Mouse (Mus musculus): ENCODE measurements at regions not wholly inside any gene's neighbourhood (a gene's known extent, or its start where the extent isn't known, plus 50 kb on each side); places are given as distances from the start of the nearest gene placed in this dataset.

DNA sequence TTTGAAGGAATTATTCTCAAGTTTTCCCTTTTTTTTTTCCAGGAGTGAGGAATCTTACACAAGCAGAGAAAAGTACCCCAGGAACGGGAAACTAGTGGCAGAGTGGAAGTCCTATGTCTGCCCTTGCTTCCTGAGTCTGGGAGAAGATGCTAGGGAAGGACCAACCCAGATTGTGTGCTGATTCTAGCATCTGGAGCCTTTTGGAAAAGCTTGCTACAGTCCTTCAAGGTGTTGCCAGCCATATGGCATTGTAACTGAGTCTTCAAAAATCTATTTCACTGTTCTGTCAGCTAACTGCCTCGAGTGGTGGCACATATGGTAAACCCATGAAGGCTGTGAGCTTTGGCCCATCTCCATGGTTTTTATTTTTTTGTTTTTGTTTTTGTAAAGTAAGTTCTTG is 432.3 kb downstream of the Adamts20 start:
- H3K4me1 ChIP-seq: no peaks in the 10 kb centered on the region
- H3K4me3 ChIP-seq: no peak overlapping the region
- no peaks in the 10 kb centered on the region for H3K27me3 ChIP-seq (ENCODE audit: low read depth, poor library complexity, severe bottlenecking)
- no peaks in the 10 kb centered on the region for H3K9me3 ChIP-seq (replicated peaks)
- 76% methylated on average over 2 of the region's 2 CpGs for WGBS
- H3K36me3 ChIP-seq: no peaks in the 10 kb centered on the region
- no peak for DNase-seq (ENCODE audit: low spot score)
- no peak overlapping the region for H3K27ac ChIP-seq

DNA sequence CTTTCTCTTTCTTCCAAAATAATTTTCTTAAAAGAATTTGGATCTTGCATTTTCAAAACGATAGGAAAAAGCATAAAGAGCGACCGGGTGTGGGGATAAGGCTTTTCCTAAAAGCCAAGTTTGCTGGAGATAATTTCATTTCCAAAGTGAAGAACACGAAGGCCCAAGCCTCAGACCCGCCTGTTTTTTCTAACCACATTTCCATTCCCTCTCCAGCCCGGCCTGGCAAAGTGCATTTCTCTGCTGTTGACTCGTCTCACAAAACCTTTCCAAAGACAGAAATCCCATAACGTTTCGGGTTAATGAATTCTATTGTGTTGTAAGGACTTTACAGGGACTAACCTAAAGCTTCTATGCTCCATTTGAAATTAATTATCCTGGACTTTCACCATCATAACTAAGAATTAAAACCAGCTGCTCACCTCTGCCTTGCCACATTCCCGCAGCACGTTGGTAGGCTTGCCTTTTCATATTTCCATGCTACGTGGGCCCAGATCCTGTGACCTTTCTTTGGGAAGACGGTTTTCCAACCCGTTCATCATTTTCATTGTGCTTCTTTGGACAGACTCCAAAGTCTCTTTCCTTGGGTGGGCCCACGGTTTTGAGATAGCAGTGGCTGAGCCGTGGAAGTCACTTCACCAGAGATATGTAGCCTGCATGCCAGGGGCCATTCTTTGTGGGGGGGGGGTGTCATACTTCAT is 430.5 kb upstream of the Prickle1 start:
- peaks cover 29% of the 10 kb centered on the region for H3K4me1 ChIP-seq
- H3K9me3 ChIP-seq (replicated peaks): no peaks in the 10 kb centered on the region
- no peak overlapping the region for H3K4me3 ChIP-seq
- peak; percentile 41 for DNase-seq (ENCODE audit: low spot score)
- H3K27ac ChIP-seq: peak overlapping the region; percentile 82
- WGBS: 48% methylated on average over 16 of the region's 16 CpGs
- H3K36me3 ChIP-seq: no peaks in the 10 kb centered on the region
- H3K27me3 ChIP-seq (ENCODE audit: low read depth, poor library complexity, severe bottlenecking): no peaks in the 10 kb centered on the region

DNA sequence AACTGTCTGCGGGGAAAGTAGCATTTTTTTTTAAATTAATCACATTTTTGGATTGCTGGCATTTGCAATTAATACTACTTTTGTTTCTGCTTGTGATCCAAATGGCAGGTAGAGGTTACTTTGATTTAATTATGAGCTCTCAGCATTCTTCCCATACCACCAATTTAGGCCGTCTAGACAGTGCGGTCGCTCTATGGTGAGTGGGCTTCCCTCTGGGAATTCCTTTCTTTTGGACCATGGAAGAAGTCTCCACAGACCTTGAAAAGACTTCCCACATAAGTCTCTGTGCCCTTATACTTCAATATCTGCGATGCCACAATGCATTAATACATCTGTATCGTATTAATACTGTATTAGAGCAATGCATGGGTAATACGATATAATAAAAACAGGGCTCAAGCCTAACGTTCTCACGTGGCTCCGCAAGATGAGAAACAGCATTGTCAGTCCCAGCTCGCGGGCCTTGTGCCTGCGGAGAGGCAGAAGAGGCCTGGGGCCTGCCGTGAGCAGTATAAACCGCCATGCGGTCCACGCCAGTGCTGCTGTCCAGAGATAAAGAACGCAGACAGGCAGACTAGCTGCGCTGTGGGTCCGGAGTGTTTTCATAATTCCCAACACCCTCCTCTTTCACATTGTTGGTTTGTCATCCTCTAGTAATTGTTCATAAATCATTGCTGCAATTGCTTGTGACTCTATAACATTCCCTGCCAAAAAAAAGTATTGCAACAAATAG is 429.7 kb upstream of the Prickle1 start:
- DNase-seq (ENCODE audit: low spot score): peak; percentile 45
- Histone ChIP-seq H3K9me3 (replicated peaks) (no peaks in the 10 kb centered on the region), H3K27ac (peak overlapping the region; percentile 82), H3K36me3 (no peaks in the 10 kb centered on the region), H3K4me3 (no peak overlapping the region), H3K27me3 (ENCODE audit: low read depth, poor library complexity, severe bottlenecking) (no peaks in the 10 kb centered on the region), H3K4me1 (peaks cover 29% of the 10 kb centered on the region)
- 80% methylated on average over 20 of the region's 20 CpGs for WGBS

DNA sequence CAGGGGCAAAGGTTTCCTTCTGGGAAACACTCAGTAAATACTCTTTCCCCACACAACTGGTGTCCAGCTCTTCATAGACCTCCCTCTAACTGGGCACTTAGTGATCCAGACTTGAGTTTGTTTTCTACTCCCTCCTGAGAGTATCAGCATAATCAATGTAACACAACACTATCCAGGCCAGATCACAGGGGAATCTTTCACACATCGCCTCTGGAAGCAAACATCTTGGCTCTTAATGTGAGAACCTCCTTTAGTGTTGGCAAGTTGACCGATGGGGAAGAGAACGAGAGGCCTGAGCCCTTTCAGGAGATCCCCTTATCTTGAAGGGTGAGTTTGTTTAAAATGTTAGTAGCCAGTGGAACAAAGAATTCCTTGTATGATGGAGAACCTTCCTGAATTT is 429.1 kb upstream of the Prickle1 start:
- Histone ChIP-seq H3K4me3 (no peak overlapping the region), H3K4me1 (peaks cover 29% of the 10 kb centered on the region), H3K27ac (peak overlapping the region; percentile 82; the same call in 1 of the 2 replicates), H3K36me3 (no peaks in the 10 kb centered on the region), H3K9me3 (replicated peaks) (no peaks in the 10 kb centered on the region), H3K27me3 (ENCODE audit: low read depth, poor library complexity, severe bottlenecking) (no peaks in the 10 kb centered on the region)
- peak; percentile 27 for DNase-seq (ENCODE audit: low spot score)
- WGBS: 77% methylated on average over 3 of the region's 3 CpGs

DNA sequence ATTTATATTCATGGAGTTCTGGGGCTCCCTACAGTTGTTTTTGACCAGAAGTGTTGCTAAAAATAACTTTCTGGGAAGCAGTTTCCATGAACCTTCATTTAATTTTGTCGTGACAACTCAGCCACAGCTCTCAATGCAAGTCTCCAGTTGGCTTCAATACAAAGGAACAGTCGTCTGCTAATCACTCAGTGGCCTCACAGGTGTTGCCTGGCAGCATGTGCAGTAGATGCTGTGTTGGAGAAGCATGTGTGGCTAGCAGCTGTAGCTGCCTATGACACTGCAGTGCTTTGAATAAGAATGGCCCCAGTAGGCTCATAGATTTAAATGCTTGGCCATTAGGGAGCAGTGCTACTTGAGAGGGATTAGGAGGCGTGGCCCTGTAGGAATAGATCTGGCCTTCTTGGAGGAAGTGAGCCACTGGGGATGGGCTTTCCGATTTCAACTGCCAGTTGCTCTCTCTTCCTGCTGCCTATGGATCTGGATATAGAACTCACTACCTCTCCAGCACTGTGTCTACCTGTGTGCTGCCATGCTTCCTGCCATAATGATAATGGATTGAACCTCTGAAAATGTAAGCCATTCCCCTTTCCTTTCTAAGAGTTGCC is 428.5 kb upstream of the Prickle1 start:
- DNase-seq (ENCODE audit: low spot score): peak; percentile 27
- H3K9me3 ChIP-seq (replicated peaks): no peaks in the 10 kb centered on the region
- 82% methylated on average over 4 of the region's 4 CpGs for WGBS
- no peaks in the 10 kb centered on the region for H3K36me3 ChIP-seq
- no peaks in the 10 kb centered on the region for H3K27me3 ChIP-seq (ENCODE audit: low read depth, poor library complexity, severe bottlenecking)
- H3K4me3 ChIP-seq: no peak overlapping the region
- no peak overlapping the region for H3K27ac ChIP-seq
- peaks cover 29% of the 10 kb centered on the region for H3K4me1 ChIP-seq

DNA sequence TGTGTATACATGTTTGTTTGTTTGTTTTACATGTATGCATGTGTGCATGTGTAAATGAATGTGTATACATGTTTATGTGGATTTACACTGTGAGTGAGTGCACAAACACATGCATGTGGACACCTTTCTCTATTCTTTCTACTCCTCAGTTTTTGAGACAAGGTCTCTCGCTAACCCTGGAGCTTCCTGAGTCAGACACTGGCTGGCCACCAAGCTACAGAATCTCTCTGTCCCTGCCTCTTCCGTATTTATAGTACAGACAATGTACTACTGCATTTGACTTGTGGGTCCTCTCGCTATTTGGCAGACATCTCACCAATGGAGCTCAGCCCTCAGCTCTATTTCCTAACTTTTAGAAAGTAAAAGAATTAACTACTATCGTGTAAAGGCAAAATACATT is 427.8 kb upstream of the Prickle1 start:
- DNase-seq (ENCODE audit: low spot score): peak; percentile 7
- H3K27me3 ChIP-seq (ENCODE audit: low read depth, poor library complexity, severe bottlenecking): no peaks in the 10 kb centered on the region
- WGBS: 93% methylated on average over 4 of the region's 4 CpGs
- peaks cover 29% of the 10 kb centered on the region for H3K4me1 ChIP-seq
- H3K27ac ChIP-seq: no peak overlapping the region
- H3K36me3 ChIP-seq: no peaks in the 10 kb centered on the region
- no peaks in the 10 kb centered on the region for H3K9me3 ChIP-seq (replicated peaks)
- no peak overlapping the region for H3K4me3 ChIP-seq

DNA sequence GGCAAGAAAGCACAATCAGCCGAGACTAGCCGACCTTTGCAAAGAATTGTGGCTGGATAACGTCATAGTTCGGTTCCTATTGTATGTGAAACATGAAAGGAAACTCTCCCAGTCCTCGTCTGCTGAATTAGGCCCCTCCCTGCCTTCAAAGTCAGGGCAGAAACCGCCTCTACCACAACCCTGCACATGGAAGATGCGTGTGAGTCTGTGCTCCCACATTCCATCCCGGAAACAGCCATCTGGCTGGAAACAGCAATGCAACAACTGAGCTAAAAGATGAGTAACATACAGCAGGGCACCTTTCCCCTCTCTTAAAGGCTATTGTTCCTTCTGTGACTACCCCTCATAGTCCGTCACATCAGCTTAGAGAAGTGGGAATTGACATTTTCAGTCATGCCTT is 422.1 kb upstream of the Prickle1 start:
- WGBS: 86% methylated on average over 9 of the region's 9 CpGs
- no peaks in the 10 kb centered on the region for H3K4me1 ChIP-seq
- no peak overlapping the region for H3K4me3 ChIP-seq
- H3K27me3 ChIP-seq (ENCODE audit: low read depth, poor library complexity, severe bottlenecking): no peaks in the 10 kb centered on the region
- no peak overlapping the region for H3K27ac ChIP-seq
- H3K9me3 ChIP-seq (replicated peaks): no peaks in the 10 kb centered on the region
- no peaks in the 10 kb centered on the region for H3K36me3 ChIP-seq
- peak; percentile 4 for DNase-seq (ENCODE audit: low spot score)

DNA sequence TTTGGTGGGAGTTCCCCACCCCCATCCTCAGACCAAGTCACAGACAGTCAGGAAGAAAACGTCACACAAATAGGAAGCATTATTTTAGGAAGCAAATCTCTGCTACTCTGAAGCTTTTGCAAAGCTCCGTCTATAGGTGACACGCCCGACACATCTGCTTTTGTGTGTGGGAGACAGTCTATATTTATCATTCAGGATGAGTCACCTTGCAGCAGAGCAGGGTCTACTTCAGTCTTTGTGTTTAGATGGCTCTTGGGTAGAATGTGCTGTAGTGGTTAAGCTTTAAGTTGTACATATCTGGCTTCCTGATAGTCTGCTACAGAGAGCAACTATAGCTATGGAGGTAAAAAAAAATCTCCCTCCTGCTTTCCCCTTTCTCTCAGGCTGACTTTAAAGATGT is 415.8 kb upstream of the Prickle1 start:
- no peaks in the 10 kb centered on the region for H3K9me3 ChIP-seq (replicated peaks)
- 74% methylated on average over 4 of the region's 4 CpGs for WGBS
- peak overlapping the region; percentile 58 for H3K27ac ChIP-seq
- no peak overlapping the region for H3K4me3 ChIP-seq
- peaks cover 36% of the 10 kb centered on the region for H3K4me1 ChIP-seq
- H3K36me3 ChIP-seq: no peaks in the 10 kb centered on the region
- DNase-seq (ENCODE audit: low spot score): no peak
- 0 out of 2 replicates have a peak, but pooled peaks cover 3% of the 10 kb centered on the region for H3K27me3 ChIP-seq (ENCODE audit: low read depth, poor library complexity, severe bottlenecking)

DNA sequence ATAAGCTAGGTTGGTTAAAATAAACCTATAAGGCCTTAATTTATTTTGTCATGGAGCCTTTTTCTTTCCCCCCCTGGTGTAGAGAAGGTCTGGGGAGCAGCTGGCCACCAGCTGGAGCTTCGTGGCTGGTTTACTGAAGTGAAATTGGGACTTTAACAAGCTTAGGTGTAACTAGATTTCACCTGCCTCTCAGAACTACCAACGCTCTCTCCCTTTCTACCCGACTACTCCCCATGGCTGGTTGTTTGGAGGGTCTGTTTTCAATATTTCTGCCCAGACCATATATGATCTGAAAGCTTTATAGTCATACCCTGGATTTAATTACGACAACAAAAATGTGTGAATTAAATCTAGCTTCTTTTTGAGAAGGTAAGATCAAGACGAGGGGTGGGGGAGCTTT is 410.4 kb upstream of the Prickle1 start:
- 16% methylated on average over 5 of the region's 5 CpGs for WGBS
- DNase-seq (ENCODE audit: low spot score): peak; percentile 72

DNA sequence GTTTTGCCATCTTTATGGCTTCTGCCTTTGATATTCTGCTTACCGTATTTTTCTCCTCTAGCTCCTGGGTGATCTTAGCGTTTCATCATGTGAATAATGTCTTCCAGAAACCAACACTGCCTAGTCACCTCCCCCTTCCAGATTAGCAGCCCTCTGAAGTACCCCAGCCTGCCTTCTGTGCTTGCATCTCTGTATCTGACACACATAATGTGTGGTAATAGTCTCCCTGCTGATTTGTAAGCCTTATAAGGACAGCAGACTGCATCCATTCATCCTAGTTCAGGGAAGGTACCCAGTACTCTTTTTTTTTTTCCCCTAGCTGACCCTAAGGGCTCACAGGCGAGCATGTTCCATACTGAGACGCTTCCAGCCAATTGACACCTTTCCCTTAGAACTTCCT is 409.2 kb upstream of the Prickle1 start:
- H3K27ac ChIP-seq: peak overlapping the region; percentile 64
- DNase-seq (ENCODE audit: low spot score): no peak
- H3K4me1 ChIP-seq: peaks cover 73% of the 10 kb centered on the region
- no peaks in the 10 kb centered on the region for H3K9me3 ChIP-seq (replicated peaks)
- H3K27me3 ChIP-seq (ENCODE audit: low read depth, poor library complexity, severe bottlenecking): no peaks in the 10 kb centered on the region
- H3K36me3 ChIP-seq: no peaks in the 10 kb centered on the region
- 6% methylated on average over 4 of the region's 4 CpGs for WGBS
- H3K4me3 ChIP-seq: no peak overlapping the region

More for the DNA sequence above, 410.4 kb upstream of the Prickle1 start:
- Histone ChIP-seq H3K9me3 (replicated peaks) (no peaks in the 10 kb centered on the region), H3K4me3 (no peak overlapping the region), H3K27ac (peak overlapping the region; percentile 71), H3K36me3 (no peaks in the 10 kb centered on the region), H3K27me3 (ENCODE audit: low read depth, poor library complexity, severe bottlenecking) (no peaks in the 10 kb centered on the region), H3K4me1 (peaks cover 73% of the 10 kb centered on the region)

DNA sequence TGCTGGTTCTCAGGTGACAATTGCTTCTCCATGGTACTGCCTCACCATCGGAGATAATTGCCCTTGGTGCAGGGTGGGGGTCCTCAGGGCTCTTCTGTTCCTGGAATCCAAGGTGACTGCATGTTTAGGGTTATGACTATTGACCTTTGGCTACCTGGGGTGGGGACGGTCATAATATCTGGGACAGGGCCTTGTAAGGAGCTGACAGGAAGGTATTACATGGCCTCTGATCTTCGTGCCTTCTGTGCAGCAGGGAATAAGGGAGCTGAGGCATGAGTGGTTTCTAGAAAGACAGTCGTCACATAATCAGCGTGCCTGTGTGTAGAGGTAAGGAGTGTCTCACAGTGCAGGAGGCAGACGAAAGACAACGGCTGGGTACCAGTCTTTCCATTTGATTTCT is 407.5 kb upstream of the Prickle1 start:
- Histone ChIP-seq H3K4me3 (no peak overlapping the region), H3K27me3 (ENCODE audit: low read depth, poor library complexity, severe bottlenecking) (no peaks in the 10 kb centered on the region), H3K27ac (0 out of 2 replicates have a peak overlapping the region, but pooled peaks have one; percentile 19), H3K9me3 (replicated peaks) (no peaks in the 10 kb centered on the region), H3K36me3 (no peaks in the 10 kb centered on the region), H3K4me1 (peaks cover 63% of the 10 kb centered on the region)
- peak; percentile 37 for DNase-seq (ENCODE audit: low spot score)
- 24% methylated on average over 7 of the region's 7 CpGs for WGBS

DNA sequence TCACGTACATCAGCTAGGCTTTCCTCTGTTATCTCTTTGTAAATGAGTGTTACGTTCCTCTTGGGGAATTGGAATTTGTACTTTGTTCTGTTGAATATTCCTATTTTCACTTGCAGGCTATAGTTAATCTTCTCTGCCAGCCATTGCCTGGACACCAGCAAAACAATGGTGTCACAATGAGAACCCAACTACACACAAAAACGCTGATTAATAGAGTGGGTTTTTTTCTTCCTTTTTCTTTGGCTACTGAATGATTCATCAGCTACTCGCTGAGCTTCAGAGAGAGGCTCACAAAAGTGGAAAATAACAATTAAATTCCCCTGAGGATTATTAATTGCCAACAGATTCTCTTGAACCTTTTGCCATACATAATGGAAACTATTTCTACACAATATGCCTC is 398.9 kb upstream of the Prickle1 start:
- Histone ChIP-seq H3K9me3 (replicated peaks) (no peaks in the 10 kb centered on the region), H3K27me3 (ENCODE audit: low read depth, poor library complexity, severe bottlenecking) (no peaks in the 10 kb centered on the region), H3K27ac (no peak overlapping the region), H3K4me1 (peaks cover 8% of the 10 kb centered on the region), H3K4me3 (no peak overlapping the region), H3K36me3 (no peaks in the 10 kb centered on the region)
- 86% methylated on average over 4 of the region's 4 CpGs for WGBS
- no peak for DNase-seq (ENCODE audit: low spot score)

DNA sequence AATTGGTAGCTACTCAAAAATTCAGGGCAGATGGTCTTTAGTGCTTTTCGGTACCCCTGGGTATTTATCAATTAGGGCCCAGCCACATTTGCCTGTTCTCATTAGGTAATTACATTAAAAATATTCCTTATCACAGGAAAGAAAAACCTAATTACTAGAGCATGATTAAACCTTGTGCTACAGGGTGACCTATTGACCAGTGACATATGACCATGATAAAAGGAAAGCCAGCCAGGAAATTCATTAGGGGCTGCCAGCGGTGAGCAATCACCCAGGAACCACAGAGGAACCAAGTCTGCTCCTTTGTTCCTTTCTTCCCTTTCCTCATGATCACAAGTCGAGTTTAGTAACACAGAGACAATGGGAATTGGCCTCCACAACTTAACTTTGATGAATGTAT is 394.4 kb upstream of the Prickle1 start:
- no peaks in the 10 kb centered on the region for H3K27me3 ChIP-seq (ENCODE audit: low read depth, poor library complexity, severe bottlenecking)
- WGBS: 25% methylated on average over 3 of the region's 3 CpGs
- no peak for DNase-seq (ENCODE audit: low spot score)
- no peak overlapping the region for H3K4me3 ChIP-seq
- H3K4me1 ChIP-seq: peaks cover 20% of the 10 kb centered on the region
- H3K36me3 ChIP-seq: no peaks in the 10 kb centered on the region
- H3K9me3 ChIP-seq (replicated peaks): no peaks in the 10 kb centered on the region
- H3K27ac ChIP-seq: no peak overlapping the region
